Mouse (Mus musculus): ENCODE results near the gene Rps3. TPM values are rescaled to one million over a fixed set of nuclear protein-coding genes. Genes with fewer than 3 reads are reported as not detected.
A peak's percentile ranks its signal among the peaks of the same experiment; 100 is the strongest.

Rps3 gene
- polyA plus RNA-seq, 1 experiment from 2014 or later, result 269 TPM

- H3K79me2 ChIP-seq (ENCODE audit: inconsistent target), result no peaks in the 10 kb centered on the region
- WGBS (ENCODE audit: missing documents), result 89% methylated on average over 4 of the region's 5 CpGs
- H3K27ac ChIP-seq, result no peak overlapping the region
- no peak overlapping the region for H3K4me3 ChIP-seq (ENCODE audit: inconsistent target)
- H3K36me3 ChIP-seq (ENCODE audit: inconsistent target), result no peaks in the 10 kb centered on the region
Observed at GRCm38 (mm10) chr7:99443164-99443563, 40.4 kb downstream of the Rps3 start.

GRCm38 (mm10) chr7:99441534-99442072 is 41.9 kb downstream of the Rps3 start:
- no peak overlapping the region for H3K27ac ChIP-seq
- H3K36me3 ChIP-seq (ENCODE audit: inconsistent target), result no peaks in the 10 kb centered on the region
- 82% methylated on average over 6 of the region's 6 CpGs for WGBS (ENCODE audit: missing documents)
- no peak overlapping the region for H3K4me3 ChIP-seq (ENCODE audit: inconsistent target)
- no peaks in the 10 kb centered on the region for H3K79me2 ChIP-seq (ENCODE audit: inconsistent target)

GRCm38 (mm10) chr7:99438881-99439280 is 44.7 kb downstream of the Rps3 start:
- Histone ChIP-seq H3K36me3 (ENCODE audit: inconsistent target) (no peaks in the 10 kb centered on the region), H3K79me2 (ENCODE audit: inconsistent target) (no peaks in the 10 kb centered on the region), H3K27ac (no peak overlapping the region), H3K4me3 (ENCODE audit: inconsistent target) (no peak overlapping the region)
- WGBS (ENCODE audit: missing documents), result 84% methylated on average over 10 of the region's 10 CpGs

GRCm38 (mm10) chr7:99436530-99436929 is 47.0 kb downstream of the Rps3 start:
- no peak overlapping the region for H3K27ac ChIP-seq
- H3K36me3 ChIP-seq (ENCODE audit: inconsistent target), result no peaks in the 10 kb centered on the region
- 100% methylated on average over 4 of the region's 4 CpGs for WGBS (ENCODE audit: missing documents)
- no peak overlapping the region for H3K4me3 ChIP-seq (ENCODE audit: inconsistent target)
- no peaks in the 10 kb centered on the region for H3K79me2 ChIP-seq (ENCODE audit: inconsistent target)

GRCm38 (mm10) chr7:99434672-99435250 is 48.8 kb downstream of the Rps3 start:
- Histone ChIP-seq H3K4me3 (ENCODE audit: inconsistent target) (no peak overlapping the region), H3K27ac (peak overlapping the region; percentile 50), H3K79me2 (ENCODE audit: inconsistent target) (no peaks in the 10 kb centered on the region), H3K36me3 (ENCODE audit: inconsistent target) (no peaks in the 10 kb centered on the region)
- WGBS (ENCODE audit: missing documents), result 31% methylated on average over 12 of the region's 12 CpGs

GRCm38 (mm10) chr7:99432863-99433262 is 50.7 kb downstream of the Rps3 start:
- H3K4me3 ChIP-seq (ENCODE audit: inconsistent target), result no peak overlapping the region
- H3K27ac ChIP-seq, result no peak overlapping the region
- H3K79me2 ChIP-seq (ENCODE audit: inconsistent target), result no peaks in the 10 kb centered on the region
- WGBS (ENCODE audit: missing documents), result 71% methylated on average over 5 of the region's 6 CpGs
- no peaks in the 10 kb centered on the region for H3K36me3 ChIP-seq (ENCODE audit: inconsistent target)

- H3K79me2 ChIP-seq (ENCODE audit: inconsistent target), result no peaks in the 10 kb centered on the region
- no peaks in the 10 kb centered on the region for H3K36me3 ChIP-seq (ENCODE audit: inconsistent target)
- H3K27ac ChIP-seq, result no peak overlapping the region
- WGBS (ENCODE audit: missing documents), result 59% methylated on average over 14 of the region's 14 CpGs
- no peak overlapping the region for H3K4me3 ChIP-seq (ENCODE audit: inconsistent target)
Observed at GRCm38 (mm10) chr7:99432248-99432647, 51.3 kb downstream of the Rps3 start.

GRCm38 (mm10) chr7:99430246-99430645 is 53.3 kb downstream of the Rps3 start:
- Histone ChIP-seq H3K79me2 (ENCODE audit: inconsistent target) (no peaks in the 10 kb centered on the region), H3K4me3 (ENCODE audit: inconsistent target) (no peak overlapping the region), H3K36me3 (ENCODE audit: inconsistent target) (no peaks in the 10 kb centered on the region), H3K27ac (no peak overlapping the region)
- WGBS (ENCODE audit: missing documents), result 91% methylated on average over 11 of the region's 11 CpGs

GRCm38 (mm10) chr7:99429786-99430185 is 53.8 kb downstream of the Rps3 start:
- no peak overlapping the region for H3K27ac ChIP-seq
- H3K4me3 ChIP-seq (ENCODE audit: inconsistent target), result no peak overlapping the region
- WGBS (ENCODE audit: missing documents), result 96% methylated on average over 6 of the region's 6 CpGs
- no peaks in the 10 kb centered on the region for H3K79me2 ChIP-seq (ENCODE audit: inconsistent target)
- no peaks in the 10 kb centered on the region for H3K36me3 ChIP-seq (ENCODE audit: inconsistent target)

- WGBS (ENCODE audit: missing documents), result 51% methylated on average over 5 of the region's 5 CpGs
- Histone ChIP-seq H3K27ac (no peak overlapping the region), H3K36me3 (ENCODE audit: inconsistent target) (no peaks in the 10 kb centered on the region), H3K4me3 (ENCODE audit: inconsistent target) (no peak overlapping the region), H3K79me2 (ENCODE audit: inconsistent target) (no peaks in the 10 kb centered on the region)
Observed at GRCm38 (mm10) chr7:99428836-99429235, 54.7 kb downstream of the Rps3 start.

- H3K4me3 ChIP-seq (ENCODE audit: inconsistent target), result no peak overlapping the region
- 94% methylated on average over 3 of the region's 3 CpGs for WGBS (ENCODE audit: missing documents)
- no peaks in the 10 kb centered on the region for H3K79me2 ChIP-seq (ENCODE audit: inconsistent target)
- no peak overlapping the region for H3K27ac ChIP-seq
- no peaks in the 10 kb centered on the region for H3K36me3 ChIP-seq (ENCODE audit: inconsistent target)
Observed at GRCm38 (mm10) chr7:99427987-99428386, 55.6 kb downstream of the Rps3 start.

Other genes with a start within 250 kb of the Rps3 start
- gene Mogat2, start 245.1 kb downstream of the Rps3 start, polyA plus RNA-seq (2018), result 0.13 TPM in 1 of 3 replicates, not detected in the others
- 0.75 to 3.0 TPM (median 1.8 TPM) in 3 replicates for gene Map6, start 216.3 kb downstream of the Rps3 start, polyA plus RNA-seq (2018)
- gene Serpinh1, start 130.5 kb downstream of the Rps3 start, polyA plus RNA-seq (2018), result 0.11 to 0.53 TPM in 2 of 3 replicates, not detected in the other
- gene Gdpd5, start 102.3 kb downstream of the Rps3 start, polyA plus RNA-seq (2018), result 5.5 to 14.8 TPM (median 13.9 TPM) in 3 replicates
- gene Klhl35, start 17.7 kb downstream of the Rps3 start, polyA plus RNA-seq (2018), result 0.26 to 0.35 TPM in 2 of 3 replicates, not detected in the other
- 65.3 to 97.8 TPM (median 73.5 TPM) in 3 replicates for gene Arrb1, start 51.7 kb upstream of the Rps3 start, polyA plus RNA-seq (2018)
- gene Tpbgl, start 143.4 kb upstream of the Rps3 start, polyA plus RNA-seq (2018), result 1.1 to 3.4 TPM (median 2.4 TPM) in 3 replicates
- gene Slco2b1, start 227.6 kb upstream of the Rps3 start, polyA plus RNA-seq (2018), result 9.7 to 16.8 TPM (median 10.0 TPM) in 3 replicates
- not detected in 3 replicates for gene Olfr520, start 246.5 kb upstream of the Rps3 start, polyA plus RNA-seq (2018)

All from macrophage (primary cell).